Mouse (Mus musculus): ENCODE data around the gene Fam78b.

The Fam78b gene

GRCm38 (mm10) chr1:167094589-167095148 is 93.5 kb downstream of the Fam78b start:
- DNase-seq (ENCODE audit: low spot score), result no peak

GRCm38 (mm10) chr1:167098741-167099140 is 97.5 kb downstream of the Fam78b start:
- no peak for DNase-seq (ENCODE audit: low spot score)

- no peak for DNase-seq (ENCODE audit: low spot score)
Observed at GRCm38 (mm10) chr1:167102046-167102445, 100.8 kb downstream of the Fam78b start.

- no peak for DNase-seq (ENCODE audit: low spot score)
Observed at GRCm38 (mm10) chr1:167102566-167102965, 101.3 kb downstream of the Fam78b start.

- no peak for DNase-seq (ENCODE audit: low spot score)
Observed at GRCm38 (mm10) chr1:167104956-167105626, 103.9 kb downstream of the Fam78b start.

- DNase-seq (ENCODE audit: low spot score), result no peak
Observed at GRCm38 (mm10) chr1:167105916-167106315, 104.7 kb downstream of the Fam78b start.

- DNase-seq (ENCODE audit: low spot score), result no peak
Observed at GRCm38 (mm10) chr1:167108973-167109509, 107.8 kb downstream of the Fam78b start.

- no peak for DNase-seq (ENCODE audit: low spot score)
Observed at GRCm38 (mm10) chr1:167114363-167115050, 113.3 kb downstream of the Fam78b start.

- DNase-seq (ENCODE audit: low spot score), result no peak
Observed at GRCm38 (mm10) chr1:167115121-167115520, 113.9 kb downstream of the Fam78b start.

GRCm38 (mm10) chr1:167116733-167117132 is 115.5 kb downstream of the Fam78b start:
- DNase-seq (ENCODE audit: low spot score), result no peak

GRCm38 (mm10) chr1:167118971-167119370 is 117.8 kb downstream of the Fam78b start:
- DNase-seq (ENCODE audit: low spot score), result no peak

GRCm38 (mm10) chr1:167119439-167119838 is 118.2 kb downstream of the Fam78b start:
- peak; percentile 10 for DNase-seq (ENCODE audit: low spot score)

GRCm38 (mm10) chr1:167122436-167122835 is 121.2 kb downstream of the Fam78b start:
- DNase-seq (ENCODE audit: low spot score), result no peak

- DNase-seq (ENCODE audit: low spot score), result no peak
Observed at GRCm38 (mm10) chr1:167123551-167123950, 122.3 kb downstream of the Fam78b start.

- no peak for DNase-seq (ENCODE audit: low spot score)
Observed at GRCm38 (mm10) chr1:167125870-167126269, 124.7 kb downstream of the Fam78b start.

- no peak for DNase-seq (ENCODE audit: low spot score)
Observed at GRCm38 (mm10) chr1:167126292-167126691, 125.1 kb downstream of the Fam78b start.

- DNase-seq (ENCODE audit: low spot score), result no peak
Observed at GRCm38 (mm10) chr1:167135748-167136147, 134.5 kb downstream of the Fam78b start.
